Mouse (Mus musculus) ovary, adult 18-20 months (tissue): ENCODE results near the gene Nsf.
"Not testable (repeated sequence)": the region's sequence is repeated elsewhere in the genome, so short reads cannot be mapped to it uniquely, and the experiment has no call there.

Source experiments
- DNase-seq: peaks from one replicate; pipeline ENCODE4 v3.0.0; 2022; ENCODE audit warnings: low spot score, mixed read lengths

Gene Nsf

DNA sequence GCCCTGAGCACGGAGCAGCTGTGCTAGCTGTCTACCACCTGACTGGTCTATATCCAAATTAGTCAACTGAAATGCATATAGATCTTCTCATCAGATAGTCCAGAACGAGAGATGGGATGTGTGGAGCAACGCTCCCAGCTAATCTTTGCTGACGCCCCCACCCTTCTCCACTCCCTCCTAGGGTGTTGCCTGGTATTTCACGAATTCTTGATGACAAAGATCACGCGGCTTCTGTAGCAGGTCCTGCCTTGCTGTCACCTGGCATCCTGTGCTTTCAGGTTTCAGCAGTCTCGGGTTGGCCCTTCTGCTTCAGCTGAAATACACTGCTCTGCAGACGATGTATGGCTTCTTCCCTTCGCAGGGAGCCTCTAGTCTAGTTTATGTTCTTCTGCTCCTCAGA is 61.0 kb downstream of the Nsf start:
- no peak for DNase-seq

DNA sequence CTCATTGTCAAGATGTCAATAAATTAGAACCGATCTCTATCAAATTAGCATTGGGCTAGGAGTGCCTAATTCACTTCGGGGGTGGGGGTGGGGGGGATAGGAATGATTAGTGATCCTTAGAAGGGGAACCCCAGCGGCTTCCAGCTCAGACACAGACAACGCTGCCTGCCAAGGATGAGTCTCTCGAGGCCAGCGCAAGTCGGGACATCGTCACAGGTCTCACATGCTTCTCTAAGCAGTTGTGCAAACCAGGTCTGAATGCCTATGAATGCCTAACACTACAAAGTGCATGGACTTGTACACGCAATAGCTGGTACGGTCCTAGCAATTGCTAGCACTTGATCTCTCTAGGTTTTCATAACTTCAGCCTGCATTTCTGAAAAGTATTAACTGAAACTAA is 62.1 kb downstream of the Nsf start:
- no peak for DNase-seq

GRCm38 (mm10) chr11:103890337-103891186 is 63.3 kb downstream of the Nsf start:
- DNase-seq: no peak

- no peak for DNase-seq
Observed at GRCm38 (mm10) chr11:103887724-103888410, 66.0 kb downstream of the Nsf start.

GRCm38 (mm10) chr11:103884749-103885383 is 69.0 kb downstream of the Nsf start:
- DNase-seq: no peak

GRCm38 (mm10) chr11:103883793-103884192 is 70.1 kb downstream of the Nsf start:
- no peak for DNase-seq

DNA sequence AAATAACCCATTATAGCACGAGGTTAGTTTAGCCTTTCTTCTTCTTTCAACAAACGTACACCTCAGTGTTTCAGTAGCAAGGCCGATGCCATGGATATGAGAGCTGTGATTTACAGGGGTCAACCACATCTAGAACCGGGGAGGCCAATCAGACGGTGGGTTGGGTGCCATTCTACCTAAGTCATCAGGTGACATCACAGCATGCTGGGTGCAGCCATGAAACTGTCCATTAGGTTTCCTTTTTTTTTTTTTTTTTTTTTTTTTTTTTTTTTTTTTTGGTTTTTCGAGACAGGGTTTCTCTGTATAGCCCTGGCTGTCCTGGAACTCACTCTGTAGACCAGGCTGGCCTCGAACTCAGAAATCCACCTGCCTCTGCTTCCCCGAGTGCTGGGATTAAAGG is 74.4 kb downstream of the Nsf start:
- DNase-seq: not testable (repeated sequence)

DNA sequence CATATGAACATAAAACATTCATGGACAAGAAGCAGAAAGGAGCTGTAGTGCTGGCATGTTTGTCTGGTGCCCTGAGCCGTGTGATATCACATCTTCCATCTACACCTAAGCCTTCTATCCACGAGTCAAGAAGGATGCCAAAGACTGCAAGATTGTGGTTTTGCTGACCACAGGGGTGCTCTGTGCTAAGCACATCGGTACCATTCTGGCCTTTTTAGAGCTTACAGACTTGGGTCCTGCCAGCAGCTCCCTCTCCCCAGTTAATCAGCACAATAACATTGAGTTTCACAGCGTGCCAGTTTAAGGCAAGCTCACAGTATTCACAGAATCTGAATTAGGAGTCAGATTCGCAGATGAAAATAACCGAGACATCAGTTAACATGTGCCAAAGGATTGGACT is 75.4 kb downstream of the Nsf start:
- no peak for DNase-seq

DNA sequence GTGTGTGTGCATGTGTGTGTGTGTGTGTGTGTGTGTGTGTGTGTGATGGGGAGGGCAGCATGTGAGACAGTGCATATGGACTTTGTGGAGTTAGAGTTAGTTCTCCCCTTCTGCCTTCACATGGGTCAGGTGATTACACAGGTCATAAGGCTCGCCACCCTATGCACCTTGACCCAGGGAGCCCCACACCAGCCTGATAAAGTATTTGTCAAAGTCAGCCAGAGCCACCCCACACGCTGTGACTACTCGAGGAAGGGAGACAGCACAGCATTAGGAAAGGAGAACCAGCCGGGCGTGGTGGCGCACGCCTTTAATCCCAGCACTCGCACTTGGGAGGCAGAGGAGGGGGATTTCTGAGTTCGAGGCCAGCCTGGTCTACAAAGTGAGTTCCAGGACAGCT is 83.5 kb downstream of the Nsf start:
- DNase-seq: no peak

- DNase-seq: no peak
Observed at GRCm38 (mm10) chr11:103867702-103868101, 86.2 kb downstream of the Nsf start.

DNA sequence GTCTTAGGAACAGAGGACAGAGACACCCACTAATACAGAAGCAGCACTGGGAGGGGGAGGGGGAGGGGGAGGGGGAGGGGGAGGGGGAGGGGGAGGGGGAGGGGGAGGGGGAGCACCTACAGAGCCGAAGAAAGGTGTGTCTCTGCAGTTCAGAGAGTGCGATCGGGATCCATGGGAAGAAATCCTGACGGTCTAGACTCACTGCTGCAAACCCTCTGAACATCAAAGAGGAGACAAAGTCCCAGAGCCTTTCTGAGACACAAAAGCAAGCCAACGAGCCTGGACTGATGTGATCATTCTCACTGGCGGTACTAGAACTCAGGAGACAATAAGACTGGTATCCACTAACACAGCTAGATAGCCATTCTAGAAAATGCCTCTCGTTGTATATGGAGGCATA is 88.5 kb downstream of the Nsf start:
- no peak for DNase-seq

GRCm38 (mm10) chr11:103864486-103864885 is 89.4 kb downstream of the Nsf start:
- DNase-seq: no peak

DNA sequence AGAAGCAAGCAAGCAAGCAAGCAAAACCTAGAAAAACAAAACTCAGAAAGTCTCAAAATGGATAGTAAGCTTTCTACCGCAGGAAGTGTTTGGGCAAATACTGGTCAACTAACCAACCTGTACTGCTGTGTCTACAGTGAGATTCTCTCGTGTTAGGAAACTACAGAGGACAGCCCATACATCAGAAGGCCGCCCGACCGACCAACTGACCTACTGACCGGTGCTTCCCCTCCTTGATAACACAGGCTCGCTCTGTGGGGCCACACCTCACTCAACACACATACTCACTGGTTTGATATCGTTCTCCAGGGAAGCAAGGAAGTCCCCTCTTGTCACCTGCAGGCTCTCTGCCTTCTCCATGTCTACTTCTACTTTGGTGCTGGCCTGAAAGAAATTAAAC is 90.9 kb downstream of the Nsf start:
- no peak for DNase-seq

GRCm38 (mm10) chr11:103859933-103860610 is 93.8 kb downstream of the Nsf start:
- DNase-seq: no peak

GRCm38 (mm10) chr11:103858760-103859159 is 95.1 kb downstream of the Nsf start:
- DNase-seq: no peak

DNA sequence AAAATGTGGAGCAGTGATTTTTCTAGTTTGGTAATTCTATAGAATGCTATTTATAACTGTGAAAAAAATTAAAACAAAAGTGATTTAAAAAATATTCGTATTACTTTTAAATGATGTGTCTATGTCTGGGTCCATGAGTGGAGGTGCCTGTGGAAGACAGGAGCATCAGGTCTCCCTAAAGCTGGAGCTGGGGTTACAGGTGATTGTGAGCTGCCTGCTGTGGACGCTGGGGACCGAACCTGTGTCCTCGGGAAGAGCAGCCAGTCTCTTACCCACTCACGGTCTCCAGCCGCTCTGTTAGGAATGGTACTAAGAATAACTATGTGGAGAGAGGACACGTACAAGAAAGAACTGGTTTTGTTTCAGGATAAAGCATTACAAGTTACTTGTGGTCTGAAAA is 97.2 kb downstream of the Nsf start:
- DNase-seq: no peak

- no peak for DNase-seq
Observed at GRCm38 (mm10) chr11:103854294-103854693, 99.6 kb downstream of the Nsf start.

DNA sequence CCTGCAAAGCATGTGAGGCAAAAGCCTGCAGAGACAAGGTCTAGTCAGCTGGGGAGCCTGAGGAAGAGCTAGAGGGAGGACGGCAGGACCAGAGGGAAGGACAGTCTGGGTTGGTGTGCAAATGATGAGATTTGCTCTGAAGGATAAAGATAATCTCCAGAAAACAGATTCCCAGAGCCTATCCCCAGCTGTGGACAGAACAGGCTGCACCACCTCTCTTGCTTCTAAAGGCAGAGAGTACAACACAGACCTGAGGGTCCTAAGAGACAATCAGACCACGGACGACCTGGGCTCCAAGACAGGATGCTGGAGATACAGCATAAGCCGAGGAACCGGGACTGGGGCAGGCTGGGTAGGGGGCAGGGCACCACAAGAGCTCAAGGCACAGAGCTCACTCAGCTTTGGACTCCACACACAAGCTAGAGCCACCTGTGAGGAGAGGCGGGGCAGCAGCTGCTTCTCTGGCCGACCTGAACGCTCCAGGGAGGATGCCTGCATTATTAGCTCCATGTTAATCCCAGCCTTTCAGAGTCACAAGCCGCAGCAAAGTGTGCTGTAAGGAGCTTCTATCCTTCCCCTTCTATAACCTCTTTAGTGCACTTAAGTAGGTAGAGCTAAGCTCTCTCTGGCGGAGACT is 100.5 kb downstream of the Nsf start:
- no peak for DNase-seq

DNA sequence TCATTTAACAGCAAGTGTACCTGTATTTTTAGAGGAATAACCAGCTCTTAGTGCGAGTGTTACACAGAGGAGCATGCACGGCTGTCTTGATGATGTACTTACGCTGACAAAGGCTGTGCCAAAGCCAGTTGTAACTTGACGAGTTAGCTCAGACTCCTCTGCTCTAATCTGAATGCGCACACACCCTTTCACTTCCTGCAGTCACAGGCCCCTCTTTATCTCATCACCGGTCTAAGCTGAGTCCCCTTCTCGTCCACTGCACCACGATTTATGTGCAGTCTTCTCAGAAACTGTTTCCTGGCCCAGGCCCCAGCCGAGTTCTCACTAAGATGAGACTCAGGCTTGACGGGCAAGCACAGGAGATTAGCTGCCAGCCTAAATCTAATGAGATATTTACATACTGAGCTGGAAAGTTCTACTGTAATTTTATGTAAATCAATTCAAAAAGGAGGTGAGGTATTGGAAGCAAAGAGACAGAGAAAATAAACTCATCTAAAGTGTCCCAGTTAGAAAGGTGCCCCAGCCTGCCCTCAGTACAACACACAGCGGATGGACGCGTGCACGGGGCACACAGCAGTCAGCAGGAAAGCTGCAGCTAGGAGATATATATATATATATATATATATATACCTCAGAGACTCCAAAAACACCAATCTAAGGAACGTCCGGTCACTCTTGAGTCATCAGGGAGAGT is 101.1 kb downstream of the Nsf start:
- DNase-seq: no peak

DNA sequence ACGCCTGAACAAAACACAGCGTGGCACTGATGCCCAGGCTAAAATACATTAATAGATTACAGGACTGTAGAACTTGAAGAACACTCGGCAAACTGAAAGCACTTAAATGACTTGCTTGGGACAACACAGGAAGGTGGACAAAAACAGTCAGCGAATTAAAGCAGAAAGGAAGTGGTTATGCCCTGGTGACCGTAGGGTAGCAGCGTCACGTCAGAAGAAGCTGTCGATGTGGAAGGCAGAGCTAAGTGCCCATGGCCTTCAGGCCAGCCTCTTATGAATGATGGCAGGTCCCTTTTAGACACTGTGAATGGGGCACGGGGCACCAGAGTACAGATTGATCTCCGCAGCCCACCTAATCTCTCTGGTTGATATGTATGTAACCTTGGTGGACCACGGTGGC is 105.6 kb downstream of the Nsf start:
- no peak for DNase-seq

GRCm38 (mm10) chr11:103840834-103841233 is 113.0 kb downstream of the Nsf start:
- no peak for DNase-seq
